Mouse (Mus musculus): ENCODE data around the gene Sox15. TPM values are rescaled to one million over a fixed set of nuclear protein-coding genes. Genes with fewer than 3 reads are reported as not detected.
"Not testable (repeated sequence)": the region's sequence is repeated elsewhere in the genome, so short reads cannot be mapped to it uniquely, and the experiment has no call there.

Gene Sox15
- polyA plus RNA-seq, 1 experiment from 2014 or later: 0.30 TPM

DNA sequence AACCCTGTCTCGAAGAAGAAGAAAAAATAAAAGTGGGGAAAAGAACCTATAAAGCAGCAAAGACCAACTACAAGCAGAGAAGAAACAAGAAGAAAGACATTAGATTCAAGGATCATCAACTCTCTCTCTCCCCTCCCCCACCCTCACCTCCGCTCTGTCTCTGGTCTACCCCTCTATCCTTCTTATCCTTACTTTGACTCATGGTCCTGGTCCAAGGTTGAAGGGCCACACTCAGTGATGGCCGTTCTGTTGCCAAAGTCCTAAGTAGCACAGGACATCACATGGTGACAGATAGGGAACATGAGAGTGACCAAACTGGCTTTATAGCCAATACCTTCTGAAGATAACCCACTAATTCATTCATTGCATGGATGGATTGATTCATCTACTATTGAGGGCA, 42.3 kb downstream of the Sox15 start:
- no peak overlapping the region for H3K4me2 ChIP-seq (replicated peaks)
- H3K27me3 ChIP-seq (replicated peaks): 0 out of 2 replicates have a peak, but pooled peaks cover 2% of the 10 kb centered on the region
- H3K9me3 ChIP-seq: no peaks in the 10 kb centered on the region
- H3K9ac ChIP-seq: no peak overlapping the region
- WGBS: 91% methylated on average over 3 of the region's 3 CpGs
- ATAC-seq (ENCODE audit: low FRiP score, low read depth): no peak
- H3K4me1 ChIP-seq: peaks cover 13% of the 10 kb centered on the region
- H3K4me3 ChIP-seq: no peak overlapping the region
- no peak overlapping the region for H3K27ac ChIP-seq
- H3K36me3 ChIP-seq: no peaks in the 10 kb centered on the region

- Histone ChIP-seq H3K4me3 (no peak overlapping the region), H3K4me1 (peaks cover 13% of the 10 kb centered on the region), H3K27ac (no peak overlapping the region), H3K9me3 (no peaks in the 10 kb centered on the region), H3K27me3 (replicated peaks) (0 out of 2 replicates have a peak, but pooled peaks cover 2% of the 10 kb centered on the region), H3K4me2 (replicated peaks) (no peak overlapping the region), H3K9ac (no peak overlapping the region), H3K36me3 (no peaks in the 10 kb centered on the region)
- no peak for ATAC-seq (ENCODE audit: low FRiP score, low read depth)
- WGBS: 70% methylated on average over 5 of the region's 5 CpGs
Measured at GRCm38 (mm10) chr11:69698574-69698973, 43.5 kb downstream of the Sox15 start.

GRCm38 (mm10) chr11:69699595-69699994, 44.5 kb downstream of the Sox15 start:
- Histone ChIP-seq H3K4me1 (peaks cover 13% of the 10 kb centered on the region), H3K27me3 (replicated peaks) (0 out of 2 replicates have a peak, but pooled peaks cover 2% of the 10 kb centered on the region), H3K4me3 (no peak overlapping the region), H3K27ac (no peak overlapping the region), H3K36me3 (no peaks in the 10 kb centered on the region), H3K9me3 (no peaks in the 10 kb centered on the region), H3K4me2 (replicated peaks) (no peak overlapping the region), H3K9ac (no peak overlapping the region)
- WGBS: 76% methylated on average over 1 of the region's 1 CpGs
- no peak for ATAC-seq (ENCODE audit: low FRiP score, low read depth)

- not testable (repeated sequence) for H3K27ac ChIP-seq; H3K4me1 ChIP-seq; H3K9me3 ChIP-seq; H3K9ac ChIP-seq; H3K36me3 ChIP-seq; H3K27me3 ChIP-seq (replicated peaks); H3K4me3 ChIP-seq; ATAC-seq (ENCODE audit: low FRiP score, low read depth); H3K4me2 ChIP-seq (replicated peaks)
- 93% methylated on average over 10 of the region's 10 CpGs for WGBS
Measured at GRCm38 (mm10) chr11:69702886-69703285, 47.8 kb downstream of the Sox15 start.

- H3K9ac ChIP-seq: not testable (repeated sequence)
Measured at GRCm38 (mm10) chr11:69703381-69703780, 48.3 kb downstream of the Sox15 start.

DNA sequence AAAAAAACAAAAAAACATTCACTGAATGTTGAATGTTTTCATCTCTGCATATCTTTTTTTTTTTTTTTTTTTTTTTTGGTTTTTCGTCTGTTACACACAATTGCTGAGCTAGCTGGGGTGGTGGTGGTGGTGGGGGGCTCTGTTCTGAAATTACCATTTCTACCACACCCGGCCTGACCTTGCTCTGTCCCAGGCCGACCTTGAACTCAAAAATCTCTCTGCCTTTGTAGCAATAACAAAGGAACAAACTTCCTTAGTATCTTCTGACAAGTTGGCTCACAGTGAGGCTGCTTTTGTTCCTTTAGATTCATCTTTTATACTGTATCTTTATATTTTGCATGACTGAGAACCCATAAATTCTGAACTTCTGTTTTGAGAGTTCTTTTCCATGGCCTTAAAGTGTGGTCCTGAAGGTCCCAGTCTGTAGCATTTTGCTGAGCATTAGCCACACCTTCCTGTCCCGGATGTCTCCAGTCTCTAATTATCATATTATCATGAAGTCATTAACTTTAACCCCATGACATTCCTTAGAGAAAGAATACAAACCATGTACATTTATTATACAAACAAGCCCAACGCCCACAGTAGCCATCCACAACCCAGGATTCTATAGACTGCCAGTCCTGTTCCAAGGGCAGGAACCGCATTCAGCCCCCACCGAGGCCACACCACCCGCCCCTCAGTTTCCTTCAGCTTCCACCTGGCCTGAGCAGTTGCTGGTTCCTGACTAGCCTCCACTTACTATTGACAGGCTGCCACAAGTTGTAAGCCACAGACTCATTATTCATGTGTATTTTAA, 48.9 kb downstream of the Sox15 start:
- H3K27ac ChIP-seq: no peak overlapping the region
- H3K4me2 ChIP-seq (replicated peaks): no peak overlapping the region
- no peaks in the 10 kb centered on the region for H3K36me3 ChIP-seq
- H3K9me3 ChIP-seq: no peaks in the 10 kb centered on the region
- no peak for ATAC-seq (ENCODE audit: low FRiP score, low read depth)
- no peaks in the 10 kb centered on the region for H3K4me1 ChIP-seq
- no peak overlapping the region for H3K4me3 ChIP-seq
- no peak overlapping the region for H3K9ac ChIP-seq
- H3K27me3 ChIP-seq (replicated peaks): no peaks in the 10 kb centered on the region
- WGBS: 71% methylated on average over 8 of the region's 8 CpGs

More at GRCm38 (mm10) chr11:69703381-69703780, 48.3 kb downstream of the Sox15 start:
- not testable (repeated sequence) for H3K36me3 ChIP-seq; ATAC-seq (ENCODE audit: low FRiP score, low read depth); H3K27me3 ChIP-seq (replicated peaks); H3K4me3 ChIP-seq; H3K4me1 ChIP-seq; H3K4me2 ChIP-seq (replicated peaks); H3K27ac ChIP-seq; H3K9me3 ChIP-seq
- 71% methylated on average over 3 of the region's 3 CpGs for WGBS

DNA sequence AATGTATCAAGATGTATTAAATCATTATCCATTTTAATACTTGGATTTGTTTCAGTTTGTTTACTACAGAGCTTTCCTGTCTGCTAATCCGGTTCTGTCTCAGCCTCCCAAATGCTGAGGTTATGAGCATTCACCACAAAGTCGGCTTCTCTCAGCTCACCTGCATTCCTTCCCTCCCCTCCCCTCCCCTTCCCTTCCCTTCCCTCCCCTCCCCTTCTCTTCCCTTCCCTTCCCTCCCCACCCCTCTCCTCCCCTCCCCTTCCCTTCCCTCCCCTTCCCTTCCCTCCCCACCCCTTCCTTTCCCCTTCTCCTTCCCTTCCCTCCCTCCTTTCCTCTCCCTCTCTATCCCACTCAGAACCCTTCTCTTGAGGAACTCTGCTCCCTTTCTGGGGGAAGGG, 49.5 kb downstream of the Sox15 start:
- no peaks in the 10 kb centered on the region for H3K36me3 ChIP-seq
- H3K27ac ChIP-seq: no peak overlapping the region
- H3K27me3 ChIP-seq (replicated peaks): no peaks in the 10 kb centered on the region
- no peak for ATAC-seq (ENCODE audit: low FRiP score, low read depth)
- 58% methylated on average over 2 of the region's 2 CpGs for WGBS
- H3K4me2 ChIP-seq (replicated peaks): no peak overlapping the region
- H3K4me3 ChIP-seq: no peak overlapping the region
- H3K9ac ChIP-seq: no peak overlapping the region
- H3K4me1 ChIP-seq: no peaks in the 10 kb centered on the region
- H3K9me3 ChIP-seq: no peaks in the 10 kb centered on the region

MicroRNAs within 50 kb of the gene (microRNA counts, 519-probe panel; counts per million panel counts)
- microRNA mmu-miR-1934 (342 counts per million, percentile 67 among the panel's probes with 10 or more counts), microRNA mmu-miR-467f (1,344 counts per million, percentile 68 among the panel's probes with 10 or more counts)

Small RNAs within 50 kb of the gene (microRNA-seq; reads per million reads assigned to microRNA genes)
- gene Mir1934 (2.2 reads per million, percentile 1 among the genes with 10 or more reads in this experiment), gene Mir467f (not detected)

Other genes with a start within 250 kb of the Sox15 start
- gene Kdm6b, start 241.6 kb upstream of the Sox15 start, polyA plus RNA-seq (2016; fragmentation: Nextera tagmentation; extraction: Ambion mirVana): 48.6 and 52.4 TPM in 2 replicates
- 1.6 and 1.9 TPM in 2 replicates for gene Dnah2, start 106.2 kb upstream of the Sox15 start, polyA plus RNA-seq (2016; fragmentation: Nextera tagmentation; extraction: Ambion mirVana)
- 54.4 and 57.4 TPM in 2 replicates for gene Efnb3, start 95.1 kb upstream of the Sox15 start, polyA plus RNA-seq (2016; fragmentation: Nextera tagmentation; extraction: Ambion mirVana)
- 32.2 and 32.4 TPM in 2 replicates for gene Wrap53, start 75.1 kb upstream of the Sox15 start, polyA plus RNA-seq (2016; fragmentation: Nextera tagmentation; extraction: Ambion mirVana)
- 116 and 120 TPM in 2 replicates for gene Trp53, start 75.0 kb upstream of the Sox15 start, polyA plus RNA-seq (2016; fragmentation: Nextera tagmentation; extraction: Ambion mirVana)
- 8.4 and 10.8 TPM in 2 replicates for gene Atp1b2, start 49.4 kb upstream of the Sox15 start, polyA plus RNA-seq (2016; fragmentation: Nextera tagmentation; extraction: Ambion mirVana)
- gene Shbg, start 37.4 kb upstream of the Sox15 start, polyA plus RNA-seq (2016; fragmentation: Nextera tagmentation; extraction: Ambion mirVana): not detected in 2 replicates
- 22.0 and 23.3 TPM in 2 replicates for gene Sat2, start 33.3 kb upstream of the Sox15 start, polyA plus RNA-seq (2016; fragmentation: Nextera tagmentation; extraction: Ambion mirVana)
- 55.8 and 71.5 TPM in 2 replicates for gene Fxr2, start 22.3 kb upstream of the Sox15 start, polyA plus RNA-seq (2016; fragmentation: Nextera tagmentation; extraction: Ambion mirVana)
- gene Mpdu1, start 7.3 kb downstream of the Sox15 start, polyA plus RNA-seq (2016; fragmentation: Nextera tagmentation; extraction: Ambion mirVana): 81.4 and 82.6 TPM in 2 replicates
- gene Cd68, start 10.8 kb downstream of the Sox15 start, polyA plus RNA-seq (2016; fragmentation: Nextera tagmentation; extraction: Ambion mirVana): 7.7 and 8.0 TPM in 2 replicates
- 598 and 684 TPM in 2 replicates for gene Eif4a1, start 17.1 kb downstream of the Sox15 start, polyA plus RNA-seq (2016; fragmentation: Nextera tagmentation; extraction: Ambion mirVana)
- gene Senp3, start 26.8 kb downstream of the Sox15 start, polyA plus RNA-seq (2016; fragmentation: Nextera tagmentation; extraction: Ambion mirVana): 97.8 and 115 TPM in 2 replicates
- 0.20 TPM in 1 of 2 replicates, not detected in the other for gene Tnfsf13, start 30.5 kb downstream of the Sox15 start, polyA plus RNA-seq (2016; fragmentation: Nextera tagmentation; extraction: Ambion mirVana)
- gene Tnfsf12, start 40.5 kb downstream of the Sox15 start, polyA plus RNA-seq (2016; fragmentation: Nextera tagmentation; extraction: Ambion mirVana): 1.9 and 2.7 TPM in 2 replicates
- gene Tnfsfm13, start 40.8 kb downstream of the Sox15 start, polyA plus RNA-seq (2016; fragmentation: Nextera tagmentation; extraction: Ambion mirVana): 1.4 TPM in 2 replicates
- 28.5 and 31.2 TPM in 2 replicates for gene Polr2a, start 103.3 kb downstream of the Sox15 start, polyA plus RNA-seq (2016; fragmentation: Nextera tagmentation; extraction: Ambion mirVana)
- gene Slc35g3, start 106.7 kb downstream of the Sox15 start, polyA plus RNA-seq (2016; fragmentation: Nextera tagmentation; extraction: Ambion mirVana): not detected in 2 replicates
- gene Zbtb4, start 110.6 kb downstream of the Sox15 start, polyA plus RNA-seq (2016; fragmentation: Nextera tagmentation; extraction: Ambion mirVana): 2.3 and 2.4 TPM in 2 replicates
- gene Chrnb1, start 140.6 kb downstream of the Sox15 start, polyA plus RNA-seq (2016; fragmentation: Nextera tagmentation; extraction: Ambion mirVana): 5.3 and 5.8 TPM in 2 replicates
- 4.1 and 5.6 TPM in 2 replicates for gene Fgf11, start 146.5 kb downstream of the Sox15 start, polyA plus RNA-seq (2016; fragmentation: Nextera tagmentation; extraction: Ambion mirVana)
- gene Tmem102, start 150.3 kb downstream of the Sox15 start, polyA plus RNA-seq (2016; fragmentation: Nextera tagmentation; extraction: Ambion mirVana): 1.1 and 1.7 TPM in 2 replicates
- gene Gm39566, start 160.0 kb downstream of the Sox15 start, polyA plus RNA-seq (2016; fragmentation: Nextera tagmentation; extraction: Ambion mirVana): not detected in 2 replicates
- gene Spem2, start 163.2 kb downstream of the Sox15 start, polyA plus RNA-seq (2016; fragmentation: Nextera tagmentation; extraction: Ambion mirVana): not detected in 2 replicates
- 0.52 TPM in 1 of 2 replicates, not detected in the other for gene Spem1, start 166.9 kb downstream of the Sox15 start, polyA plus RNA-seq (2016; fragmentation: Nextera tagmentation; extraction: Ambion mirVana)
- gene Nlgn2, start 182.5 kb downstream of the Sox15 start, polyA plus RNA-seq (2016; fragmentation: Nextera tagmentation; extraction: Ambion mirVana): 14.1 and 16.6 TPM in 2 replicates
- 325 and 328 TPM in 2 replicates for gene Tmem256, start 183.2 kb downstream of the Sox15 start, polyA plus RNA-seq (2016; fragmentation: Nextera tagmentation; extraction: Ambion mirVana)
- gene Plscr3, start 191.1 kb downstream of the Sox15 start, polyA plus RNA-seq (2016; fragmentation: Nextera tagmentation; extraction: Ambion mirVana): 64.4 and 69.9 TPM in 2 replicates
- gene Tnk1, start 203.4 kb downstream of the Sox15 start, polyA plus RNA-seq (2016; fragmentation: Nextera tagmentation; extraction: Ambion mirVana): 0.22 and 0.30 TPM in 2 replicates
- not detected in 2 replicates for gene Tmem95, start 222.7 kb downstream of the Sox15 start, polyA plus RNA-seq (2016; fragmentation: Nextera tagmentation; extraction: Ambion mirVana)
- 3.1 TPM in 2 replicates for gene Kctd11, start 226.1 kb downstream of the Sox15 start, polyA plus RNA-seq (2016; fragmentation: Nextera tagmentation; extraction: Ambion mirVana)
- 0.54 and 0.90 TPM in 2 replicates for gene Acap1, start 240.2 kb downstream of the Sox15 start, polyA plus RNA-seq (2016; fragmentation: Nextera tagmentation; extraction: Ambion mirVana)
- 17.7 and 18.1 TPM in 2 replicates for gene 2810408A11Rik, start 245.7 kb downstream of the Sox15 start, polyA plus RNA-seq (2016; fragmentation: Nextera tagmentation; extraction: Ambion mirVana)
- 19.8 and 20.4 TPM in 2 replicates for gene Neurl4, start 245.8 kb downstream of the Sox15 start, polyA plus RNA-seq (2016; fragmentation: Nextera tagmentation; extraction: Ambion mirVana)

All from neural tube, embryonic 12.5 days (tissue).